Mouse (Mus musculus): ENCODE results near the gene Eif2d. TPM values are rescaled to one million over a fixed set of nuclear protein-coding genes. Genes with fewer than 3 reads are reported as not detected.
A peak's percentile ranks its signal among the peaks of the same experiment; 100 is the strongest.

The Eif2d gene
- total RNA-seq (2021), result 10 to 100 TPM; 33.7 to 40.4 TPM
- long read RNA-seq, experiment 1, transcript Eif2d-202 (15 exons, 2,009 nt), result major isoform, 29 of 39 reads
- long read RNA-seq, experiment 1, partial matches to known transcripts, result 2 of 39 reads
- long read RNA-seq, experiment 1, other reads (novel, unspliced or antisense), result 8 of 39 reads
- long read RNA-seq, experiment 2, transcript Eif2d-202 (15 exons, 2,009 nt), result major isoform, 90 of 117 reads
- long read RNA-seq, experiment 2, partial matches to known transcripts, result 15 of 117 reads
- long read RNA-seq, experiment 2, other reads (novel, unspliced or antisense), result 12 of 117 reads

GRCm38 (mm10) chr1:131153018-131153629 lies at the start of gene Eif2d:
Gene Eif2d, plus strand, starts transcription at chr1:131153181.
- peak; percentile 82 to 83 for DNase-seq (ENCODE audit: low spot score in 2 of 2)

GRCm38 (mm10) chr1:131103776-131104424 lies 49.1 kb upstream of the Eif2d start:
- DNase-seq (ENCODE audit: low spot score in 2 of 2), result peak in 1 of 2 experiments; percentile 15

- peak in 1 of 2 experiments; percentile 26 for DNase-seq (ENCODE audit: low spot score in 2 of 2)
Observed at GRCm38 (mm10) chr1:131107575-131108308, 45.2 kb upstream of the Eif2d start.

- DNase-seq (ENCODE audit: low spot score in 2 of 2), result peak in 1 of 2 experiments; percentile 32
Observed at GRCm38 (mm10) chr1:131110525-131111106, 42.4 kb upstream of the Eif2d start.

GRCm38 (mm10) chr1:131112576-131112975 lies 40.4 kb upstream of the Eif2d start:
- DNase-seq (ENCODE audit: low spot score in 2 of 2), result no peak

GRCm38 (mm10) chr1:131115932-131116331 lies 37.0 kb upstream of the Eif2d start:
- DNase-seq (ENCODE audit: low spot score in 2 of 2), result peak; percentile 65

- no peak for DNase-seq (ENCODE audit: low spot score in 2 of 2)
Observed at GRCm38 (mm10) chr1:131116430-131117011, 36.5 kb upstream of the Eif2d start.

- no peak for DNase-seq (ENCODE audit: low spot score in 2 of 2)
Observed at GRCm38 (mm10) chr1:131118530-131118929, 34.5 kb upstream of the Eif2d start.

- DNase-seq (ENCODE audit: low spot score in 2 of 2), result no peak
Observed at GRCm38 (mm10) chr1:131119026-131119425, 34.0 kb upstream of the Eif2d start.

- DNase-seq (ENCODE audit: low spot score in 2 of 2), result no peak
Observed at GRCm38 (mm10) chr1:131121987-131122386, 31.0 kb upstream of the Eif2d start.

GRCm38 (mm10) chr1:131123522-131124265 lies 29.3 kb upstream of the Eif2d start:
- no peak for DNase-seq (ENCODE audit: low spot score in 2 of 2)

GRCm38 (mm10) chr1:131125987-131126744 lies 26.8 kb upstream of the Eif2d start:
- DNase-seq (ENCODE audit: low spot score in 2 of 2), result peak in 1 of 2 experiments; percentile 43

- DNase-seq (ENCODE audit: low spot score in 2 of 2), result no peak
Observed at GRCm38 (mm10) chr1:131134231-131134630, 18.8 kb upstream of the Eif2d start.

- peak in 1 of 2 experiments; percentile 64 for DNase-seq (ENCODE audit: low spot score in 2 of 2)
Observed at GRCm38 (mm10) chr1:131134942-131135522, 17.9 kb upstream of the Eif2d start.

GRCm38 (mm10) chr1:131135960-131136629 lies 16.9 kb upstream of the Eif2d start:
- DNase-seq (ENCODE audit: low spot score in 2 of 2), result no peak

GRCm38 (mm10) chr1:131137111-131137510 lies 15.9 kb upstream of the Eif2d start:
- no peak for DNase-seq (ENCODE audit: low spot score in 2 of 2)

- DNase-seq (ENCODE audit: low spot score in 2 of 2), result no peak
Observed at GRCm38 (mm10) chr1:131137717-131138118, 15.3 kb upstream of the Eif2d start.
